Mouse (Mus musculus) hindbrain, embryonic 12.5 days (tissue): ENCODE data around the gene 4931429L15Rik. TPM values are rescaled to one million over a fixed set of nuclear protein-coding genes. Genes with fewer than 3 reads are reported as not detected.
A peak's percentile ranks its signal among the peaks of the same experiment; 100 is the strongest.

Experiments used
- ATAC-seq: fragments of 200-750 bp; cut with Nextera tagmentation; 2 replicates; pipeline ENCODE4 v1.8.0; 2017; ENCODE audit warnings: moderate TSS enrichment; ENCODE audit not compliant: low FRiP score
- H3K27ac ChIP-seq: fragments of 300-500 bp; sonication (generic); 2 replicates; pipeline ENCODE4 v1.5.1; 2016; ENCODE audit warnings: mild to moderate bottlenecking
- H3K27me3 ChIP-seq: fragments of 300-500 bp; sonication (generic); 2 replicates; pipeline ENCODE4 v1.6.1; 2016; ENCODE audit warnings: mild to moderate bottlenecking
- H3K36me3 ChIP-seq: fragments of 300-500 bp; sonication (generic); 2 replicates; pipeline ENCODE4 v1.6.1; 2016; ENCODE audit warnings: mild to moderate bottlenecking
- H3K4me1 ChIP-seq: fragments of 300-500 bp; sonication (generic); 2 replicates; pipeline ENCODE4 v1.6.1; 2016
- H3K4me2 ChIP-seq: fragments of 300-500 bp; sonication (generic); replicated peaks from 2 replicates; pipeline ENCODE4 v1.6.1; 2016; ENCODE audit warnings: mild to moderate bottlenecking
- H3K4me3 ChIP-seq: fragments of 300-500 bp; sonication (generic); 2 replicates; pipeline ENCODE4 v1.5.1; 2016; ENCODE audit warnings: mild to moderate bottlenecking
- H3K9ac ChIP-seq: fragments of 300-500 bp; sonication (generic); 2 replicates; pipeline ENCODE4 v1.6.1; 2016; ENCODE audit warnings: mild to moderate bottlenecking, moderate library complexity
- H3K9me3 ChIP-seq: fragments of 300-500 bp; sonication (generic); replicated peaks from 2 replicates; pipeline ENCODE4 v1.6.1; 2016; ENCODE audit warnings: mild to moderate bottlenecking
- WGBS: fragments of 180-500 bp; shearing (Covaris S2); methylation state at CpG from one replicate; pipeline ENCODE4 v1.1.7; 2016; 5-methylcytosine and 5-hydroxymethylcytosine counted together
- polyA plus RNA-seq: library from polyadenylated mRNA; unstranded; fragments of >200 nt; fragmentation: Nextera tagmentation; extraction: Ambion mirVana; gene quantifications from 2 replicates; pipeline ENCODE4 v1.2.1, GENCODE M21; 2016

The 4931429L15Rik gene
- polyA plus RNA-seq, 1 experiment from 2014 or later = not detected

- WGBS = 89% methylated on average over 2 of the region's 2 CpGs
- Histone ChIP-seq H3K4me1 (peaks cover 17% of the 10 kb centered on the region), H3K9me3 (no peaks in the 10 kb centered on the region; the same call in 1 of the 2 replicates), H3K36me3 (no peaks in the 10 kb centered on the region), H3K4me2 (no peak overlapping the region), H3K27ac (no peak overlapping the region), H3K27me3 (no peaks in the 10 kb centered on the region), H3K9ac (no peak overlapping the region), H3K4me3 (no peak overlapping the region)
- no peak for ATAC-seq
Observed at GRCm38 (mm10) chr9:46320461-46320860, 675 bp upstream of the 4931429L15Rik start.

- no peak for ATAC-seq
- Histone ChIP-seq H3K9ac (no peak overlapping the region), H3K4me1 (peaks cover 27% of the 10 kb centered on the region), H3K36me3 (no peaks in the 10 kb centered on the region), H3K4me3 (no peak overlapping the region), H3K9me3 (no peaks in the 10 kb centered on the region; the same call in 1 of the 2 replicates), H3K4me2 (no peak overlapping the region), H3K27me3 (no peaks in the 10 kb centered on the region), H3K27ac (no peak overlapping the region)
- 93% methylated on average over 3 of the region's 3 CpGs for WGBS
Observed at GRCm38 (mm10) chr9:46317957-46318356, 1.8 kb downstream of the 4931429L15Rik start.

- WGBS = 58% methylated on average over 8 of the region's 8 CpGs
- H3K9ac ChIP-seq = no peak overlapping the region
- H3K27ac ChIP-seq = peak overlapping the region; percentile 12; the same call in 1 of the 2 replicates
- no peaks in the 10 kb centered on the region for H3K27me3 ChIP-seq
- no peaks in the 10 kb centered on the region for H3K36me3 ChIP-seq
- H3K4me1 ChIP-seq = peaks cover 27% of the 10 kb centered on the region
- no peak for ATAC-seq
- no peaks in the 10 kb centered on the region; the same call in 1 of the 2 replicates for H3K9me3 ChIP-seq
- no peak overlapping the region for H3K4me2 ChIP-seq
- H3K4me3 ChIP-seq = no peak overlapping the region
Observed at GRCm38 (mm10) chr9:46316909-46317308, 2.9 kb downstream of the 4931429L15Rik start.

GRCm38 (mm10) chr9:46316388-46316787 is 3.4 kb downstream of the 4931429L15Rik start:
- H3K36me3 ChIP-seq = no peaks in the 10 kb centered on the region
- no peaks in the 10 kb centered on the region; the same call in 1 of the 2 replicates for H3K9me3 ChIP-seq
- H3K9ac ChIP-seq = no peak overlapping the region
- 0 out of 2 replicates have a peak overlapping the region, but pooled peaks have one; percentile 0 for H3K4me2 ChIP-seq
- WGBS = 9% methylated on average over 5 of the region's 5 CpGs
- H3K4me1 ChIP-seq = peaks cover 27% of the 10 kb centered on the region
- 0 out of 2 replicates have a peak overlapping the region, but pooled peaks have one; percentile 17 for H3K27ac ChIP-seq
- H3K4me3 ChIP-seq = no peak overlapping the region
- no peaks in the 10 kb centered on the region for H3K27me3 ChIP-seq
- ATAC-seq = peak; percentile 44; the same call in 1 of the 2 replicates

- peak; percentile 58; the same call in 1 of the 2 replicates for ATAC-seq
- no peaks in the 10 kb centered on the region for H3K36me3 ChIP-seq
- H3K4me3 ChIP-seq = no peak overlapping the region
- H3K27ac ChIP-seq = peak overlapping the region; percentile 17; the same call in 1 of the 2 replicates
- 0 out of 2 replicates have a peak overlapping the region, but pooled peaks have one; percentile 0 for H3K4me2 ChIP-seq
- no peaks in the 10 kb centered on the region; the same call in 1 of the 2 replicates for H3K9me3 ChIP-seq
- 31% methylated on average over 11 of the region's 11 CpGs for WGBS
- peaks cover 27% of the 10 kb centered on the region for H3K4me1 ChIP-seq
- H3K9ac ChIP-seq = no peak overlapping the region
- no peaks in the 10 kb centered on the region for H3K27me3 ChIP-seq
Observed at GRCm38 (mm10) chr9:46315807-46316365, 3.9 kb downstream of the 4931429L15Rik start.

GRCm38 (mm10) chr9:46314921-46315320 is 4.9 kb downstream of the 4931429L15Rik start:
- no peak overlapping the region for H3K27ac ChIP-seq
- no peaks in the 10 kb centered on the region; the same call in 1 of the 2 replicates for H3K9me3 ChIP-seq
- no peak for ATAC-seq
- H3K4me2 ChIP-seq = no peak overlapping the region
- H3K9ac ChIP-seq = no peak overlapping the region
- 42% methylated on average over 2 of the region's 2 CpGs for WGBS
- H3K27me3 ChIP-seq = no peaks in the 10 kb centered on the region
- no peak overlapping the region for H3K4me3 ChIP-seq
- peaks cover 27% of the 10 kb centered on the region for H3K4me1 ChIP-seq
- H3K36me3 ChIP-seq = no peaks in the 10 kb centered on the region

GRCm38 (mm10) chr9:46314507-46314906 is 5.3 kb downstream of the 4931429L15Rik start:
- ATAC-seq = peak; percentile 25; the same call in 1 of the 2 replicates
- Histone ChIP-seq H3K9ac (no peak overlapping the region), H3K4me3 (no peak overlapping the region), H3K4me1 (peaks cover 27% of the 10 kb centered on the region), H3K4me2 (no peak overlapping the region), H3K27me3 (no peaks in the 10 kb centered on the region), H3K36me3 (no peaks in the 10 kb centered on the region), H3K9me3 (no peaks in the 10 kb centered on the region; the same call in 1 of the 2 replicates), H3K27ac (no peak overlapping the region)
- WGBS = 1% methylated on average over 4 of the region's 4 CpGs

- Histone ChIP-seq H3K4me2 (no peak overlapping the region), H3K27me3 (no peaks in the 10 kb centered on the region; the same call in none of the 2 replicates), H3K4me1 (peaks cover 15% of the 10 kb centered on the region; the same call in 1 of the 2 replicates), H3K9ac (no peak overlapping the region), H3K9me3 (no peaks in the 10 kb centered on the region), H3K27ac (no peak overlapping the region), H3K4me3 (no peak overlapping the region), H3K36me3 (no peaks in the 10 kb centered on the region)
- WGBS = 15% methylated on average over 7 of the region's 7 CpGs
- ATAC-seq = 0 out of 2 replicates have a peak, but pooled peaks have one; percentile 6
Observed at GRCm38 (mm10) chr9:46309121-46309520, 10.7 kb downstream of the 4931429L15Rik start.

- no peak for ATAC-seq
- 0 out of 2 replicates have a peak, but pooled peaks cover 2% of the 10 kb centered on the region for H3K4me1 ChIP-seq
- WGBS = 8% methylated on average over 2 of the region's 2 CpGs
- H3K27ac ChIP-seq = no peak overlapping the region
- H3K36me3 ChIP-seq = peaks cover 23% of the 10 kb centered on the region
- no peaks in the 10 kb centered on the region; the same call in 1 of the 2 replicates for H3K27me3 ChIP-seq
- H3K4me2 ChIP-seq = no peak overlapping the region
- H3K9me3 ChIP-seq = no peaks in the 10 kb centered on the region
- no peak overlapping the region for H3K4me3 ChIP-seq
- no peak overlapping the region for H3K9ac ChIP-seq
Observed at GRCm38 (mm10) chr9:46302142-46302541, 17.6 kb downstream of the 4931429L15Rik start.

GRCm38 (mm10) chr9:46298381-46298780 is 21.4 kb downstream of the 4931429L15Rik start:
- H3K36me3 ChIP-seq = peaks cover 54% of the 10 kb centered on the region
- no peak for ATAC-seq
- no peaks in the 10 kb centered on the region for H3K9me3 ChIP-seq
- H3K27me3 ChIP-seq = no peaks in the 10 kb centered on the region
- no peak overlapping the region for H3K9ac ChIP-seq
- no peak overlapping the region for H3K27ac ChIP-seq
- H3K4me3 ChIP-seq = no peak overlapping the region
- WGBS = 89% methylated on average over 4 of the region's 4 CpGs
- H3K4me1 ChIP-seq = no peaks in the 10 kb centered on the region
- no peak overlapping the region for H3K4me2 ChIP-seq

GRCm38 (mm10) chr9:46282631-46283436 is 37.0 kb downstream of the 4931429L15Rik start, which contains the start of gene Bud13:
Gene Bud13, plus strand, starts transcription at chr9:46283008.
- H3K27ac ChIP-seq = peak within 1 kb of the TSS; percentile 83
- H3K4me2 ChIP-seq = peak within 1 kb of the TSS; percentile 67
- H3K4me1 ChIP-seq = peaks cover 9% of the 10 kb centered on the region
- ATAC-seq = peak; percentile 89
- peak within 1 kb of the TSS; percentile 80 for H3K4me3 ChIP-seq
- no peaks in the 10 kb centered on the region for H3K9me3 ChIP-seq
- H3K9ac ChIP-seq = peak within 1 kb of the TSS; percentile 88
- H3K36me3 ChIP-seq = peaks cover 52% of the 10 kb centered on the region
- H3K27me3 ChIP-seq = no peaks in the 10 kb centered on the region
- under 1% methylated on average over 55 of the region's 55 CpGs for WGBS

- H3K9me3 ChIP-seq = no peaks in the 10 kb centered on the region
- no peak overlapping the region for H3K9ac ChIP-seq
- peaks cover 15% of the 10 kb centered on the region for H3K4me1 ChIP-seq
- 93% methylated on average over 9 of the region's 9 CpGs for WGBS
- no peak overlapping the region for H3K27ac ChIP-seq
- peaks cover 42% of the 10 kb centered on the region for H3K36me3 ChIP-seq
- H3K4me2 ChIP-seq = no peak overlapping the region
- peaks cover 20% of the 10 kb centered on the region for H3K27me3 ChIP-seq
- ATAC-seq = no peak
- H3K4me3 ChIP-seq = no peak overlapping the region
Observed at GRCm38 (mm10) chr9:46274494-46274893, 45.3 kb downstream of the 4931429L15Rik start.
